Comparison of ENCODE assay signal across 8 mouse cellular contexts in the genomic region with DNA sequence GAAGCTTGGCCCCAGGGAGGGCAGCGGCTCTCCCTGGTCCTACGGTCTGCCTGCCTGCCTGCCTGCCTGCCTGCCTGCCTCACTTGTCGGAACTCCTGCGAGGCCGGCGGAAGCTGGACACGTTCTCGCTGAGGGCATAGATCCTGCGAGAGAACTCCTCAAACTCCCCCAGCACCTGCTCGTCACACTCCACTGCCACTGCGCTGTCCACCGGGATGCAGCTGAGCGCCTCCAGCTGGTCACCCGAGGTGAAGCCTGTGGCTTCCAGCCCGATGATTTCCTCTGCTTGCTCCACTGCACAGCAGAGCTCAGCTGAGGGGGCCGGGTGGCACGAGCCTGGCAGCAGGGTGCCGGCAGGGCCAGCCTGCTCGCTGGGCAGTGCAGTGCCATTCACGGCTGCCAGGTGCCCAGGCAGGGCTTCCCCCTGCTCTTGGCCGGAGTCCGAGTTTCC. TPM values are rescaled to one million over a fixed set of nuclear protein-coding genes. Genes with fewer than 3 reads are reported as not detected.
DNase-seq lines count a peak whose midpoint lies in the region; ATAC-seq and TF ChIP-seq lines count a peak whose summit lies in the region.

No protein-coding gene starts in this region.

- H3K27me3 ChIP-seq in hindbrain, embryonic 16.5 days (replicated peaks; ENCODE audit: control insufficient read depth, insufficient read depth, low read length): no peaks in the 10 kb centered on the region
- H3K27me3 ChIP-seq in midbrain, embryonic 16.5 days (ENCODE audit: control insufficient read depth, insufficient read depth, low read depth, low read length): no peaks in the 10 kb centered on the region
- H3K27me3 ChIP-seq in thymus, adult 2 months (ENCODE audit: control insufficient read depth, insufficient read depth, low read length): no peaks in the 10 kb centered on the region

- H3K4me3 ChIP-seq in hindbrain, embryonic 16.5 days (ENCODE audit: low read length): no peak overlapping the region
- H3K4me3 ChIP-seq in midbrain, embryonic 16.5 days (ENCODE audit: low read depth, low read length): no peak overlapping the region
- no peak overlapping the region for H3K4me3 ChIP-seq in thymus, adult 2 months (ENCODE audit: control insufficient read depth, insufficient read depth, low read length)

- ATAC-seq in hindbrain, embryonic 16.5 days: peak; percentile 79
- peak; percentile 52; the same call in 1 of the 2 replicates for ATAC-seq in midbrain, embryonic 16.5 days

- no peaks in the 10 kb centered on the region for H3K36me3 ChIP-seq in hindbrain, embryonic 16.5 days (ENCODE audit: control insufficient read depth, insufficient read depth, low read length)
- no peaks in the 10 kb centered on the region for H3K36me3 ChIP-seq in midbrain, embryonic 16.5 days (ENCODE audit: control insufficient read depth, insufficient read depth, low read length)
- H3K36me3 ChIP-seq in thymus, adult 2 months (ENCODE audit: control insufficient read depth, insufficient read depth, low read length): peaks cover 17% of the 10 kb centered on the region

- H3K4me1 ChIP-seq in hindbrain, embryonic 16.5 days (ENCODE audit: control insufficient read depth, insufficient read depth, low read depth, low read length): peaks cover 26% of the 10 kb centered on the region
- H3K4me1 ChIP-seq in midbrain, embryonic 16.5 days (ENCODE audit: control insufficient read depth, insufficient read depth, low read length): peaks cover 23% of the 10 kb centered on the region
- no peaks in the 10 kb centered on the region for H3K4me1 ChIP-seq in thymus, adult 2 months (replicated peaks; ENCODE audit: control insufficient read depth, insufficient read depth, low read length)

- H3K4me2 ChIP-seq in hindbrain, embryonic 16.5 days (ENCODE audit: low read length): no peak overlapping the region
- no peak overlapping the region; the same call in 1 of the 2 replicates for H3K4me2 ChIP-seq in midbrain, embryonic 16.5 days (ENCODE audit: low read length)

- H3K9ac ChIP-seq in hindbrain, embryonic 16.5 days (ENCODE audit: low read depth, low read length): no peak overlapping the region
- no peak overlapping the region for H3K9ac ChIP-seq in midbrain, embryonic 16.5 days (ENCODE audit: low read depth, low read length)

- TF ChIP-seq CTCF in thymus, adult 2 months (IDR thresholded peaks at IDR 0.05; ENCODE audit: borderline replicate concordance, control insufficient read depth, extremely low read depth, insufficient read depth, low read length, poor library complexity): no peak

- no peaks in the 10 kb centered on the region for H3K9me3 ChIP-seq in hindbrain, embryonic 16.5 days (ENCODE audit: control insufficient read depth, low read length)
- H3K9me3 ChIP-seq in midbrain, embryonic 16.5 days (replicated peaks; ENCODE audit: control insufficient read depth, low read length, poor library complexity, severe bottlenecking): no peaks in the 10 kb centered on the region

- TF ChIP-seq POLR2A in thymus, adult 2 months (IDR thresholded peaks at IDR 0.05; ENCODE audit: control insufficient read depth, extremely low read depth, insufficient read depth, low read length, poor library complexity): no peak

- 36% methylated on average over 18 of the region's 22 CpGs for WGBS in hindbrain, embryonic 16.5 days
- WGBS in midbrain, embryonic 16.5 days: 29% methylated on average over 22 of the region's 22 CpGs
- 96% methylated on average over 22 of the region's 22 CpGs for WGBS in thymus, adult 2 months

- peak; percentile 65 for DNase-seq in embryo, embryonic 10 days (ENCODE audit: low spot score)
- DNase-seq in embryo, embryonic 9.5 days (ENCODE audit: extremely low spot score): no peak
- DNase-seq in cerebellum, adult 11-12 months: peak; percentile 79
- DNase-seq in adrenal gland, adult 18-20 months (ENCODE audit: low spot score in 2 of 2): no peak
- no peak for DNase-seq in thymus, adult 2 months
- no peak for DNase-seq in thymus, postnatal 25 days

- peak overlapping the region; percentile 61 for H3K27ac ChIP-seq in hindbrain, embryonic 16.5 days (ENCODE audit: low read depth, low read length)
- peak overlapping the region; percentile 74 for H3K27ac ChIP-seq in midbrain, embryonic 16.5 days (ENCODE audit: low read length)
- no peak overlapping the region for H3K27ac ChIP-seq in thymus, adult 2 months (ENCODE audit: control insufficient read depth, insufficient read depth, low read length)

RNA-seq across cellular contexts. Expression of gene Wnt11, which starts 52.9 kb away (rescaled TPM):
- polyA plus RNA-seq in hindbrain, embryonic 16.5 days (2015; fragmentation: Nextera tagmentation; extraction: Ambion mirVana): 1.4 and 2.7 TPM in 2 replicates
- polyA plus RNA-seq in midbrain, embryonic 16.5 days (2015; fragmentation: Nextera tagmentation; extraction: Ambion mirVana): 1.0 and 1.2 TPM in 2 replicates
- total RNA-seq in adrenal gland, adult 18-20 months (2021): 1 to 10 TPM in 1 of 2 experiments, under 1 TPM in 1; 0.86 to 3.8 TPM
- polyA plus RNA-seq in thymus, adult 2 months (2012; rRNA removed): 7.0 and 9.2 TPM in 2 replicates

Comparison
In these comparisons a context has a peak if more than half of its experiments do, and no peak if none do; other contexts are left out.
1. DNase-seq: peak in embryo, embryonic 10 days (single experiment) and cerebellum, adult 11-12 months (single experiment); none in embryo, embryonic 9.5 days (single experiment), adrenal gland, adult 18-20 months (0 of 2), thymus, adult 2 months (single experiment) and thymus, postnatal 25 days (single experiment).